ENCODE assay signal across 26 mouse cellular contexts in the genomic region with DNA sequence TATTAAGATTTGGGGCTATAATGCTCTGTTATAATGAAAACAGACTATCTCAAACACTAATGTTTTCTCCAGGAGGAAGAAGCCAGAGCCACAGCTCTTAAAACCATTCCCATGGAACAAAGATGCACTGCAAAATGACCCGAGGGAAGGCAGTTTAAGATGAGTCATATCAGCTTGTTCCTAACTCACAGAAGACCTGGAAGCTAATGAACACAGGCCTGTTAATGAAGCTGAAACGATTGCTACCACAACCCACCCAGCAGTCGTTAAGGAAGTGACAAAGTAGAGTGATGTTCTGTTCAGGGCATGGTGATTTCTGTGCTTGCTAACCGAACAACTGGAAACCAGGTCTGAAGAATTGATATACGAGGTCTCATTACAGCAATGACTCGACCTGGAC.
"Had no signal": no experiment of that assay in that cellular context is flagged by ENCODE, and none has a peak within 500 bp of the region (broad histone marks: within the 10 kb centered on the region; RNA-seq: fewer than 3 reads in every experiment).

No protein-coding gene starts in this region.

- H3K4me1 ChIP-seq: heart, embryonic 12.5 days; hindbrain, embryonic 10.5 days; hindbrain, embryonic 12.5 days; kidney, embryonic 15.5 days; limb, embryonic 13.5 days; limb, embryonic 15.5 days; liver, embryonic 12.5 days had no signal

- H3K9me3 ChIP-seq: heart, embryonic 12.5 days; hindbrain, embryonic 10.5 days; hindbrain, embryonic 12.5 days; kidney, embryonic 15.5 days; limb, embryonic 13.5 days; limb, embryonic 15.5 days; liver, embryonic 12.5 days had no signal

- H3K36me3 ChIP-seq: liver, embryonic 12.5 days had no signal

- H3K9ac ChIP-seq: heart, embryonic 12.5 days; hindbrain, embryonic 12.5 days; hindbrain, embryonic 14.5 days; kidney, embryonic 15.5 days; limb, embryonic 13.5 days; limb, embryonic 15.5 days; liver, embryonic 12.5 days; liver, embryonic 14.5 days had no signal

- DNase-seq: gastrocnemius, postnatal 14 days; gastrocnemius, postnatal 36 days; heart, adult 11 months; heart, adult 2 months; heart, postnatal 10 days; heart, postnatal 4 days; kidney, adult 11 months; kidney, adult 2 months; kidney, adult 9 months; kidney, postnatal 14 days; kidney, postnatal 36 days; layer of hippocampus, adult 9-11 months; layer of hippocampus, postnatal 36 days; left cerebral cortex, postnatal 4 days had no signal

- H3K27me3 ChIP-seq: heart, embryonic 12.5 days; hindbrain, embryonic 12.5 days; kidney, embryonic 15.5 days; limb, embryonic 13.5 days; limb, embryonic 15.5 days; liver, embryonic 12.5 days had no signal

- H3K4me3 ChIP-seq: heart, adult 2 months; heart, embryonic 12.5 days; hindbrain, embryonic 10.5 days; hindbrain, embryonic 12.5 days; kidney, embryonic 15.5 days; limb, embryonic 13.5 days; limb, embryonic 15.5 days; liver, embryonic 12.5 days had no signal

- H3K27ac ChIP-seq: heart, adult 2 months; hindbrain, embryonic 10.5 days; hindbrain, embryonic 12.5 days; hindbrain, embryonic 14.5 days; kidney, embryonic 15.5 days; kidney, postnatal 0 days; limb, embryonic 13.5 days; limb, embryonic 15.5 days; liver, embryonic 12.5 days; liver, embryonic 14.5 days had no signal

- ATAC-seq: hindbrain, embryonic 16.5 days; intestine, embryonic 16.5 days; liver, embryonic 12.5 days had no signal

- H3K4me2 ChIP-seq: heart, embryonic 12.5 days; hindbrain, embryonic 12.5 days; hindbrain, embryonic 14.5 days; kidney, embryonic 15.5 days; limb, embryonic 13.5 days; limb, embryonic 15.5 days; liver, embryonic 12.5 days had no signal
